Mouse (Mus musculus): Measurements from ENCODE around the gene Il1f8. TPM values are rescaled to one million over a fixed set of nuclear protein-coding genes. Genes with fewer than 3 reads are reported as not detected.
A peak's percentile ranks its signal among the peaks of the same experiment; 100 is the strongest.

Gene Il1f8
- polyA plus RNA-seq, 1 experiment from 2014 or later = 50.5 TPM

GRCm38 (mm10) chr2:24186176-24186575 lies 33.2 kb downstream of the Il1f8 start, which contains the start of gene Il1f9:
Gene Il1f9, plus strand, starts transcription at chr2:24186476.
- Histone ChIP-seq H3K4me3 (ENCODE audit: low read depth, low read length) (no peak within 1 kb of the TSS), H3K4me1 (replicated peaks; ENCODE audit: control insufficient read depth, insufficient read depth) (no peaks in the 10 kb centered on the region), H3K27ac (replicated peaks) (no peak within 1 kb of the TSS), H3K36me3 (ENCODE audit: control insufficient read depth, insufficient read depth, low read length) (no peaks in the 10 kb centered on the region), H3K27me3 (ENCODE audit: control insufficient read depth, insufficient read depth, low read length) (no peaks in the 10 kb centered on the region), H3K4me2 (replicated peaks; ENCODE audit: low read depth) (no peak within 1 kb of the TSS), H3K9me3 (ENCODE audit: control insufficient read depth, low read length) (no peaks in the 10 kb centered on the region), H3K9ac (ENCODE audit: low read length) (no peak within 1 kb of the TSS)
- 65% methylated on average over 1 of the region's 1 CpGs for WGBS
- no peak for DNase-seq (ENCODE audit: low spot score)
- no peak for TF ChIP-seq CTCF (IDR thresholded peaks at IDR 0.05; ENCODE audit: low read depth)
- TF ChIP-seq EP300 (optimal IDR thresholded peaks at IDR 0.05) = no peak
- ATAC-seq (ENCODE audit: low FRiP score, low TSS enrichment) = no peak

DNA sequence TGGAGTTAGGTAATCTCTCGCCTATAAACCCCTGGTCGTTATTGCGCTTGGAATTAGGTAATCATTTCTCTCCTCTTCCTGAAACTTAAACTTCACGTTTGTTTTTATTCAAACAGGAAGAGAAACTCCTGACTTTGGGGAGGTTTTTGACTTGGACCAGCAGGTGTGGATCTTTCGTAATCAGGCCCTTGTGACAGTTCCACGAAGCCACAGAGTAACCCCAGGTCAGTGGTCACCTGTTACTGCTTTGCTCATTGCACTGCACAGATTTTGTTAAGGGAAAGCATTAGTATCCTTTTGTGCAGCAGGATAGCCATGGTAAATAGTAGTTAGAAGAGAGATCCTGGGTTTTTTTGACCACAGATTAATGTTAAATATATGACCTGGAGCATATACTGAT lies 34.6 kb downstream of the Il1f8 start:
- Histone ChIP-seq H3K9me3 (ENCODE audit: control insufficient read depth, low read length) (no peaks in the 10 kb centered on the region), H3K27ac (replicated peaks) (no peak overlapping the region), H3K27me3 (ENCODE audit: control insufficient read depth, insufficient read depth, low read length) (no peaks in the 10 kb centered on the region), H3K4me3 (ENCODE audit: low read depth, low read length) (no peak overlapping the region), H3K9ac (ENCODE audit: low read length) (no peak overlapping the region), H3K4me1 (replicated peaks; ENCODE audit: control insufficient read depth, insufficient read depth) (no peaks in the 10 kb centered on the region), H3K36me3 (ENCODE audit: control insufficient read depth, insufficient read depth, low read length) (no peaks in the 10 kb centered on the region), H3K4me2 (replicated peaks; ENCODE audit: low read depth) (no peak overlapping the region)
- ATAC-seq (ENCODE audit: low FRiP score, low TSS enrichment) = no peak
- no peak for DNase-seq (ENCODE audit: low spot score)
- TF ChIP-seq CTCF (IDR thresholded peaks at IDR 0.05; ENCODE audit: low read depth) = no peak
- no peak for TF ChIP-seq EP300 (optimal IDR thresholded peaks at IDR 0.05)
- 61% methylated on average over 6 of the region's 6 CpGs for WGBS

DNA sequence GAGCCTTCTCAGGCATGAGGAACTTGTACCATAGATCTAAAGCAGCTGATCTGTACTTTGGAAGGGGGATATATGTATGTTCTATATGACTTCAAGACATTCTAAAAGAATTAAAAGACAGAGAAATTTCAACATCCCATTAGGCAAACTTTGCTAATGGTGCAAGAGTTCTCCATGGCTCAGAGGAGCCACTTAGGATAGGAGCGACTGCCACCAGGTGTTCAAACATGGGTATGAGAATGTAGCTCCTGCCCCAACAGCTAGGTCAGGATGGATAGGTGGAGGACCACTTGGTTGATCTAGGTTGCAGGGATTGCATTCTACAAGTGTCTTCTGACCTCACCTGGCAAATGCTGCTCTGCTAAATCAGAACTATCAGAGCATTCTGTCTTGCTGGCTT lies 35.2 kb downstream of the Il1f8 start:
- 67% methylated on average over 1 of the region's 1 CpGs for WGBS
- no peak for DNase-seq (ENCODE audit: low spot score)
- H3K27me3 ChIP-seq (ENCODE audit: control insufficient read depth, insufficient read depth, low read length) = no peaks in the 10 kb centered on the region
- H3K36me3 ChIP-seq (ENCODE audit: control insufficient read depth, insufficient read depth, low read length) = no peaks in the 10 kb centered on the region
- TF ChIP-seq CTCF (IDR thresholded peaks at IDR 0.05; ENCODE audit: low read depth) (peak; percentile 42), EP300 (optimal IDR thresholded peaks at IDR 0.05) (no peak)
- no peaks in the 10 kb centered on the region for H3K4me1 ChIP-seq (replicated peaks; ENCODE audit: control insufficient read depth, insufficient read depth)
- H3K27ac ChIP-seq (replicated peaks) = no peak overlapping the region
- H3K9ac ChIP-seq (ENCODE audit: low read length) = no peak overlapping the region
- no peak overlapping the region for H3K4me3 ChIP-seq (ENCODE audit: low read depth, low read length)
- no peak overlapping the region for H3K4me2 ChIP-seq (replicated peaks; ENCODE audit: low read depth)
- ATAC-seq (ENCODE audit: low FRiP score, low TSS enrichment) = no peak
- no peaks in the 10 kb centered on the region for H3K9me3 ChIP-seq (ENCODE audit: control insufficient read depth, low read length)

Other genes with a start within 250 kb of the Il1f8 start
- 4.3 and 4.7 TPM in 2 replicates for gene Hnmt, start 103.8 kb upstream of the Il1f8 start, polyA plus RNA-seq (2015; fragmentation: Nextera tagmentation; extraction: Ambion mirVana)
- not detected in 2 replicates for gene Tbpl2, start 56.6 kb upstream of the Il1f8 start, polyA plus RNA-seq (2015; fragmentation: Nextera tagmentation; extraction: Ambion mirVana)
- 50.1 and 58.6 TPM in 2 replicates for gene Il1f9, start 33.3 kb downstream of the Il1f8 start, polyA plus RNA-seq (2015; fragmentation: Nextera tagmentation; extraction: Ambion mirVana)
- 277 and 287 TPM in 2 replicates for gene Il1f6, start 62.3 kb downstream of the Il1f8 start, polyA plus RNA-seq (2015; fragmentation: Nextera tagmentation; extraction: Ambion mirVana)
- gene Il1f5, start 123.8 kb downstream of the Il1f8 start, polyA plus RNA-seq (2015; fragmentation: Nextera tagmentation; extraction: Ambion mirVana) = 114 and 116 TPM in 2 replicates
- 0.39 and 0.40 TPM in 2 replicates for gene Il1f10, start 138.0 kb downstream of the Il1f8 start, polyA plus RNA-seq (2015; fragmentation: Nextera tagmentation; extraction: Ambion mirVana)
- gene Il1rn, start 183.7 kb downstream of the Il1f8 start, polyA plus RNA-seq (2015; fragmentation: Nextera tagmentation; extraction: Ambion mirVana) = 22.4 and 30.0 TPM in 2 replicates
- gene Psd4, start 214.4 kb downstream of the Il1f8 start, polyA plus RNA-seq (2015; fragmentation: Nextera tagmentation; extraction: Ambion mirVana) = 9.2 and 10.2 TPM in 2 replicates